Mouse (Mus musculus): ENCODE data around the gene Mpg.

- TF ChIP-seq CTCF (IDR thresholded peaks at IDR 0.05; ENCODE audit: borderline replicate concordance, control insufficient read depth, extremely low read depth, insufficient read depth, low read length, poor library complexity) (no peak), POLR2A (IDR thresholded peaks at IDR 0.05; ENCODE audit: control insufficient read depth, extremely low read depth, insufficient read depth, low read length, poor library complexity) (no peak)
Observed at GRCm38 (mm10) chr11:32243205-32243955, 17.1 kb downstream of the Mpg start.
